Mouse (Mus musculus): Measurements from ENCODE around the gene Dbr1. TPM values are rescaled to one million over a fixed set of nuclear protein-coding genes. Genes with fewer than 3 reads are reported as not detected.

Gene Dbr1
- polyA plus RNA-seq (2015; fragmentation: Nextera tagmentation; extraction: Ambion mirVana) = 14.2 and 15.5 TPM in 2 replicates

DNA sequence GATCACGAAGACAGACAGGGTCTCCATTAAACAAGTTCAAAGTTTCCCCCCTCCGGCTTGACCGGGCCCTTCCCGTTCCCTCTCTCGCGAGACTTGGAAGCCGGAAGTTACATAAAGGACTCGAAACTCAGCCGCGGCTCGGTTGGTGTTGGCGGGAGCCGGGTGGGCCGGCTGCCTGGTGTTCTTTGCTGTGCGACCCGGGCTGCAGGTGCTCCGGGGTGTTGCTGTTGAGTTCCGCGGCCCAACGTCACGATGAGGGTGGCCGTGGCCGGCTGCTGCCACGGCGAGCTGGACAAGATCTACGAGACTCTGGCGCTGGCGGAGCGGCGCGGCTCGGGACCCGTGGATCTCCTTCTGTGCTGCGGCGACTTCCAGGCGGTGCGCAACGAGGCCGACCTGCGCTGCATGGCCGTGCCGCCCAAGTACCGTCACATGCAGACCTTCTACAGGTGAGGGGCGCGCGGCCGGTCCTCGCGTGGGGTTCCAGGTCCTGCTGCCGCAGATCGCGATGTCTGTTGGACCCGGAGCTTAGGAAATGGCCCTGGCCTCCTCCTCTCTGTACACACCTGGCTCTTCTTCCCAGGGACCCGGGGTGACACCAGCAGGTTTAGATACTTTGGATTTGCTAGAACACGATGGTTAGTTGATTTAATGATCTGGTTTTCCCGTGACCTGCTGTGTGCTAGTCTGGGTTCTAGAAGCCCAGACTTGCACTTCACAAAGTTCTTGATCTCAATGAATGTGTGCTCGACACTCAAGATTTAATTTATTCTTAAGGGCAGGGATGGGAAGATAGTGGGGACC lies at the start of gene Dbr1:
Gene Dbr1 (plus strand): TSS at position 123 of the 804 bp plus-strand sequence.
- no peaks in the 10 kb centered on the region for H3K36me3 ChIP-seq (ENCODE audit: control insufficient read depth, insufficient read depth, low read length)
- TF ChIP-seq CTCF (IDR thresholded peaks at IDR 0.05; ENCODE audit: low read depth) (no peak), EP300 (optimal IDR thresholded peaks at IDR 0.05) (peak; percentile 99)
- H3K27me3 ChIP-seq (ENCODE audit: control insufficient read depth, insufficient read depth, low read length) = no peaks in the 10 kb centered on the region
- no peaks in the 10 kb centered on the region for H3K4me1 ChIP-seq (replicated peaks; ENCODE audit: control insufficient read depth, insufficient read depth)
- DNase-seq (ENCODE audit: low spot score) (peak; percentile 91), ATAC-seq (ENCODE audit: low FRiP score, low TSS enrichment) (peak; percentile 97)
- H3K27ac ChIP-seq (replicated peaks) = peak within 1 kb of the TSS; percentile 88
- peak within 1 kb of the TSS; percentile 96 for H3K9ac ChIP-seq (ENCODE audit: low read length)
- H3K9me3 ChIP-seq (ENCODE audit: control insufficient read depth, low read length) = no peaks in the 10 kb centered on the region
- H3K4me3 ChIP-seq (ENCODE audit: low read depth, low read length) = peak within 1 kb of the TSS; percentile 93
- peak within 1 kb of the TSS; percentile 88 for H3K4me2 ChIP-seq (replicated peaks; ENCODE audit: low read depth)
- under 1% methylated on average over 57 of the region's 57 CpGs for WGBS

DNA sequence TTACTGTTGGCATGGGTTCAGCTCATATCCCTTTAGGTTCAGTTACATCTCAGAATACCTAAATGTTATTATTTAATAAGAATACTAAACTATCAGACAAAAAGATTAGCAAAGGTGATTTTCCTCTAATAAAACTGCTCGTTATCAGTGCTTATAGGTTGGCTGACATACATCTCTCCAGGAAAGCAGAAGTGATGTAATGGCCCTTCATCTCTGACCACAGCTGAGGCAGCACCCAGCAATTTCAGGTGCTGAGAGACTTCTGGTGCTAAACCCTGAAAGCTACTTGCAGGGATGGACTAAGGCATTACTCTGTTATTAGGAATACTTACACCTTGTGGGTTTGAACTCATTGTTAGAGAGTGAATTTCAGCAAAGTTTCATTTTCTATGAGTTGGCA lies 43.7 kb upstream of the Dbr1 start:
- no peak overlapping the region for H3K4me3 ChIP-seq (ENCODE audit: low read depth, low read length)
- no peaks in the 10 kb centered on the region for H3K4me1 ChIP-seq (replicated peaks; ENCODE audit: control insufficient read depth, insufficient read depth)
- no peaks in the 10 kb centered on the region for H3K9me3 ChIP-seq (ENCODE audit: control insufficient read depth, low read length)
- WGBS = 88% methylated on average over 1 of the region's 1 CpGs
- TF ChIP-seq EP300 (optimal IDR thresholded peaks at IDR 0.05) (no peak), CTCF (IDR thresholded peaks at IDR 0.05; ENCODE audit: low read depth) (no peak)
- ATAC-seq (ENCODE audit: low FRiP score, low TSS enrichment) (no peak), DNase-seq (ENCODE audit: low spot score) (no peak)
- no peak overlapping the region for H3K9ac ChIP-seq (ENCODE audit: low read length)
- H3K27ac ChIP-seq (replicated peaks) = no peak overlapping the region
- H3K36me3 ChIP-seq (ENCODE audit: control insufficient read depth, insufficient read depth, low read length) = no peaks in the 10 kb centered on the region
- H3K27me3 ChIP-seq (ENCODE audit: control insufficient read depth, insufficient read depth, low read length) = no peaks in the 10 kb centered on the region
- no peak overlapping the region for H3K4me2 ChIP-seq (replicated peaks; ENCODE audit: low read depth)

DNA sequence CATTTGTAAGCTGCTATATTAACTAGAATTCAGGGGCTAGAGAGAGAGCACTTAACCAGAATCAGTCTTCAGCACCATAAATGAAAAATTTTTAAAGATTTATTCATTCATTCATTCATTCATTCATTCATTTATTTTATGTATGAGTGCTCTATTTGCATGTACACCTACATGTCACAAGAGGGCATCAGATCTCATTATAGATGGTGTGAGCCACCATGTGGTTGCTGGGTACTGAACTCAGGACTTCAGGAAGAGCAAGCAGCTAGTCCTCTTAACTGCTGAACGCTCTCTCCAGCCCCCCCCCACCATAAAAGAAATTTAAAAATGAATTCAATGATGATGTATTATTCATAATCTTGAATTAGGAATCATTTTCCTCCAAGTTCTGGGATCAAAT lies 29.3 kb upstream of the Dbr1 start:
- no peak for DNase-seq (ENCODE audit: low spot score)
- Histone ChIP-seq H3K4me2 (replicated peaks; ENCODE audit: low read depth) (no peak overlapping the region), H3K27me3 (ENCODE audit: control insufficient read depth, insufficient read depth, low read length) (no peaks in the 10 kb centered on the region), H3K4me1 (replicated peaks; ENCODE audit: control insufficient read depth, insufficient read depth) (no peaks in the 10 kb centered on the region), H3K27ac (replicated peaks) (no peak overlapping the region), H3K9ac (ENCODE audit: low read length) (no peak overlapping the region), H3K36me3 (ENCODE audit: control insufficient read depth, insufficient read depth, low read length) (no peaks in the 10 kb centered on the region), H3K9me3 (ENCODE audit: control insufficient read depth, low read length) (no peaks in the 10 kb centered on the region), H3K4me3 (ENCODE audit: low read depth, low read length) (no peak overlapping the region)
- peak; percentile 34 for TF ChIP-seq CTCF (IDR thresholded peaks at IDR 0.05; ENCODE audit: low read depth)
- TF ChIP-seq EP300 (optimal IDR thresholded peaks at IDR 0.05) = no peak
- WGBS = 97% methylated on average over 1 of the region's 1 CpGs
- ATAC-seq (ENCODE audit: low FRiP score, low TSS enrichment) = no peak

DNA sequence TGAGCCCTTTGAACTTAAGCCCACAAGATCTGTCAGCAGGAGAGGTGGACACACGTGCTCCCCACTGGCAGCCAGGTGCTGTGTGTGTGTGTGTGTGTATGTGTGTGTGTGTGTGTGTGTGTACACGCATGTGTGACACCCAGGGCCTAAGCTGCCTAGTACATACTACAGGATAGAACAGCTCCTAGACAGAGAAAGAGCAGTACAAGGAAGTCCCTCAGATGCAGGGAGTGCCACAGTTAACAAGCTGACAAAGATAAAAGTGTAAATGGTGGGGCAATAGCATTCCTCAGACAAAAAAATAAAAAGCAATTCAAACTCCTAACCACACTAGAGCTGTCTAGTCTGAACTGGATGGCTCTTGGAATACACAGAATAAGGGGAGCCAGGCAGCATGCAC lies 23.5 kb upstream of the Dbr1 start:
- 45% methylated on average over 2 of the region's 2 CpGs for WGBS
- H3K4me2 ChIP-seq (replicated peaks; ENCODE audit: low read depth) = no peak overlapping the region
- no peaks in the 10 kb centered on the region for H3K36me3 ChIP-seq (ENCODE audit: control insufficient read depth, insufficient read depth, low read length)
- no peak overlapping the region for H3K9ac ChIP-seq (ENCODE audit: low read length)
- H3K4me3 ChIP-seq (ENCODE audit: low read depth, low read length) = no peak overlapping the region
- no peaks in the 10 kb centered on the region for H3K9me3 ChIP-seq (ENCODE audit: control insufficient read depth, low read length)
- DNase-seq (ENCODE audit: low spot score) = peak; percentile 24
- H3K27me3 ChIP-seq (ENCODE audit: control insufficient read depth, insufficient read depth, low read length) = no peaks in the 10 kb centered on the region
- H3K27ac ChIP-seq (replicated peaks) = no peak overlapping the region
- no peaks in the 10 kb centered on the region for H3K4me1 ChIP-seq (replicated peaks; ENCODE audit: control insufficient read depth, insufficient read depth)
- TF ChIP-seq CTCF (IDR thresholded peaks at IDR 0.05; ENCODE audit: low read depth) (no peak), EP300 (optimal IDR thresholded peaks at IDR 0.05) (no peak)
- peak; percentile 71 for ATAC-seq (ENCODE audit: low FRiP score, low TSS enrichment)

DNA sequence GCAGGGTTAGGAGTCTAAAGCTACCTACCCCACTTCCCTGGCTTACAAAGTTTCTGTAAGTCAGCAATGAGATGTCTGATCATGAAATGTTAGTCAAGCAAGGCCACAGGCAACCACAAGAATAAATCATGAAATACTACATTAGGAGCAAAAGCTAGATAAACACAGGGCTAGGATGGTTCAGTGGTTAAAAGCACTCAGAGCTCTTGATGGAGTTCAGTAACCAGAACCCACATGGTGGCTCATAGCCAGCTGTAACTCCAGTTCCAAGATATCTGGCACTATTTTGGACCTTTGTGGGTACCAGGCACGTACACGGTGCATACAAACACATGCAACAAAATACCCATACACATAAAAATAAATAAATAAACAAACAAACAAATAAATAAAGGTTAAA lies 22.6 kb upstream of the Dbr1 start:
- H3K4me2 ChIP-seq (replicated peaks; ENCODE audit: low read depth) = no peak overlapping the region
- WGBS = 68% methylated on average over 2 of the region's 2 CpGs
- H3K9me3 ChIP-seq (ENCODE audit: control insufficient read depth, low read length) = no peaks in the 10 kb centered on the region
- no peaks in the 10 kb centered on the region for H3K4me1 ChIP-seq (replicated peaks; ENCODE audit: control insufficient read depth, insufficient read depth)
- no peak overlapping the region for H3K9ac ChIP-seq (ENCODE audit: low read length)
- no peaks in the 10 kb centered on the region for H3K27me3 ChIP-seq (ENCODE audit: control insufficient read depth, insufficient read depth, low read length)
- no peak overlapping the region for H3K4me3 ChIP-seq (ENCODE audit: low read depth, low read length)
- no peak for TF ChIP-seq CTCF (IDR thresholded peaks at IDR 0.05; ENCODE audit: low read depth)
- no peak for TF ChIP-seq EP300 (optimal IDR thresholded peaks at IDR 0.05)
- ATAC-seq (ENCODE audit: low FRiP score, low TSS enrichment) (no peak), DNase-seq (ENCODE audit: low spot score) (no peak)
- H3K36me3 ChIP-seq (ENCODE audit: control insufficient read depth, insufficient read depth, low read length) = no peaks in the 10 kb centered on the region
- no peak overlapping the region for H3K27ac ChIP-seq (replicated peaks)

DNA sequence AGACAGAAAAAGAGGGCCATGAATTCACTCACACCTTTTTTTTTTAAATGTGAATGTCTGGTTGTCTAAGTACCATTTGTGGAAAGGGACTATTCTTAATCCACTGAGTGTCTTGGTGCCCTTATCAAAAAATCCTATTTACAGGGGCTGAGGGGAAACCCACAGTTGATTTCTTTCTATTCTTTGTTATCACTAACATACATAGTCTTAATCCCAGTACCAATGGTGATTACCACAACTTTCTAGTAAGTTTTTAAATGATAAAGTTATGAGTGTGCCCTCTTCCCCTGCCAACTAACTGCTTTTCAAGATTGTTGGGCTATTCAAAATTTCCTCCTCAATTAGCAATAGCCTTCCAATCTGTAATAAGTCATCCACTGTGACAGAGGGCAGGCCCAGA lies 21.5 kb upstream of the Dbr1 start:
- Histone ChIP-seq H3K27ac (replicated peaks) (no peak overlapping the region), H3K4me3 (ENCODE audit: low read depth, low read length) (no peak overlapping the region), H3K9me3 (ENCODE audit: control insufficient read depth, low read length) (no peaks in the 10 kb centered on the region), H3K36me3 (ENCODE audit: control insufficient read depth, insufficient read depth, low read length) (no peaks in the 10 kb centered on the region), H3K4me2 (replicated peaks; ENCODE audit: low read depth) (no peak overlapping the region), H3K4me1 (replicated peaks; ENCODE audit: control insufficient read depth, insufficient read depth) (no peaks in the 10 kb centered on the region), H3K27me3 (ENCODE audit: control insufficient read depth, insufficient read depth, low read length) (no peaks in the 10 kb centered on the region), H3K9ac (ENCODE audit: low read length) (no peak overlapping the region)
- no peak for DNase-seq (ENCODE audit: low spot score)
- ATAC-seq (ENCODE audit: low FRiP score, low TSS enrichment) = no peak
- no peak for TF ChIP-seq CTCF (IDR thresholded peaks at IDR 0.05; ENCODE audit: low read depth)
- TF ChIP-seq EP300 (optimal IDR thresholded peaks at IDR 0.05) = no peak

Measured in stomach, postnatal 0 days (tissue).